Mouse (Mus musculus) intestine, embryonic 15.5 days (tissue): Measurements from ENCODE around the gene Ano1. TPM values are rescaled to one million over a fixed set of nuclear protein-coding genes. Genes with fewer than 3 reads are reported as not detected.

ENCODE experiments used
- polyA plus RNA-seq: library from polyadenylated mRNA; unstranded; fragments of >200 nt; fragmentation: Nextera tagmentation; extraction: Ambion mirVana; gene quantifications from 2 replicates; pipeline ENCODE4 v1.2.1, GENCODE M21; 2015

Gene Ano1
- polyA plus RNA-seq, 1 experiment from 2014 or later = 27.8 TPM

Other genes with a start within 250 kb of the Ano1 start
- 25.5 and 28.9 TPM in 2 replicates for gene Ppfia1, start 198.2 kb downstream of the Ano1 start, polyA plus RNA-seq
- 12.8 and 13.0 TPM in 2 replicates for gene Fadd, start 169.5 kb downstream of the Ano1 start, polyA plus RNA-seq
- gene Fgf3, start 86.1 kb upstream of the Ano1 start, polyA plus RNA-seq = not detected in 2 replicates
- gene Fgf4, start 95.4 kb upstream of the Ano1 start, polyA plus RNA-seq = not detected in 2 replicates
- gene Fgf15, start 144.6 kb upstream of the Ano1 start, polyA plus RNA-seq = 0.23 TPM in 1 of 2 replicates, not detected in the other
- gene LTO1, start 163.1 kb upstream of the Ano1 start, polyA plus RNA-seq = 24.1 and 25.2 TPM in 2 replicates
- gene Ccnd1, start 188.0 kb upstream of the Ano1 start, polyA plus RNA-seq = 66.8 and 77.9 TPM in 2 replicates